Mouse (Mus musculus) myocyte (in vitro differentiated cells): Measurements from ENCODE around the gene Gm6370.

Experiments
- E2F4 ChIP-seq: IDR thresholded peaks from one replicate; pipeline ENCODE4 v1.6.1; 2011; ENCODE audit warnings: mild to moderate bottlenecking, control low read depth, moderate library complexity; ENCODE audit not compliant: insufficient read depth
- POLR2A ChIP-seq: IDR thresholded peaks from one replicate; pipeline ENCODE4 v1.6.1; 2011; ENCODE audit warnings: low read depth, mild to moderate bottlenecking, control low read depth, moderate library complexity; ENCODE audit not compliant: insufficient read length

GRCm38 (mm10) chr5:146468311-146468710, 22.9 kb upstream of the Gm6370 start:
- no peak for TF ChIP-seq E2F4
- no peak for TF ChIP-seq POLR2A
